In the genomic region with DNA sequence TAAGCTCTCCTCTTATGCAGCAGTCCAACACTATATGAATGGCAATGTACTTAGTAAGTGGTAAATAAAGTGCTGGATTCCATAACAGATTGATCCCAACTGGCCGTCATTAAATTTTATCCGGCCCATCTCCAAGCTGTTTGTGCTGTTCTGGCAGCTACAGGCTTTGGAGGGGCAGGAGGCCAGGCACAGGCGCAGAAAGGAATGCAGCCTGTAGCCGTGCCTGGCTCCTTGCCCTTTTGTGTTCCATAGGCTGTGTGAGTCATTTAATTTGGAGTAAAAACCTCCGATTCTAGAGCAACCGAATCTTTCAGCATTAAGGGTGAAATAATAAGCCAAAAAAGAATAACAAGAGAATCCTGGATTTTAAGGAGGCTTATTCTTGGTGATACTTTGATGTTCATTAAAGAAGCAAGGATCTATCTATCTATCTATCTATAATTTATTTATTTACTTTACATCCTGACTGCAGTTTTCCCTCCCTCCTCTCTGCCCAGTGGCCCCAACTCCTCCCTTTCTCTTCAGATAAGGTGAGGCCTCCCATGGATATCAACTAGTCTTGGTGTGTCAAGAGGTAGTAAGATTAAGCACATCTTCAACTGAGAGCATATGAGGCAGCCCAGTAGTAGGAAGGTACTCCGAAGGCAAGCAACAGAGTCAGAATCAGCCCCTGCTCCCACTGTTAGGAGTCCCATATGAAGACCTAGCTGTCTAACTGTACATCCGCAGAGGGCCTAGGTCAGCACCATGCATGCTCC, we compare ENCODE assay signal across 14 mouse cellular contexts. TPM values are rescaled to one million over a fixed set of nuclear protein-coding genes. Genes with fewer than 3 reads are reported as not detected.
DNase-seq lines count a peak whose midpoint lies in the region; ATAC-seq and TF ChIP-seq lines count a peak whose summit lies in the region.
"Had no signal": no experiment of that assay in that cellular context is flagged by ENCODE, and none has a peak within 500 bp of the region (broad histone marks: within the 10 kb centered on the region; RNA-seq: fewer than 3 reads in every experiment).

No protein-coding gene starts in this region.

- no peak overlapping the region for H3K27ac ChIP-seq in forebrain, embryonic 15.5 days (replicated peaks)
- no peak overlapping the region for H3K27ac ChIP-seq in forebrain, embryonic 12.5 days
- no peak overlapping the region; the same call in 1 of the 2 replicates for H3K27ac ChIP-seq in stomach, embryonic 16.5 days (ENCODE audit: low read length)
- H3K27ac ChIP-seq in stomach, postnatal 0 days (replicated peaks) = no peak overlapping the region
- H3K27ac ChIP-seq: embryonic facial prominence, embryonic 15.5 days; limb, embryonic 15.5 days had no signal

- TF ChIP-seq CTCF in stomach, postnatal 0 days (IDR thresholded peaks at IDR 0.05; ENCODE audit: low read depth) = no peak

- H3K4me1 ChIP-seq in forebrain, embryonic 15.5 days = no peaks in the 10 kb centered on the region
- H3K4me1 ChIP-seq in forebrain, embryonic 12.5 days = no peaks in the 10 kb centered on the region
- no peaks in the 10 kb centered on the region for H3K4me1 ChIP-seq in stomach, embryonic 16.5 days (ENCODE audit: control insufficient read depth, insufficient read depth, low read length)
- no peaks in the 10 kb centered on the region for H3K4me1 ChIP-seq in stomach, postnatal 0 days (replicated peaks; ENCODE audit: control insufficient read depth, insufficient read depth)
- H3K4me1 ChIP-seq: embryonic facial prominence, embryonic 15.5 days; limb, embryonic 15.5 days had no signal

- H3K36me3 ChIP-seq in forebrain, embryonic 15.5 days = no peaks in the 10 kb centered on the region
- H3K36me3 ChIP-seq in forebrain, embryonic 12.5 days (replicated peaks) = no peaks in the 10 kb centered on the region
- H3K36me3 ChIP-seq in stomach, embryonic 16.5 days (ENCODE audit: control insufficient read depth, insufficient read depth, low read length) = no peaks in the 10 kb centered on the region
- H3K36me3 ChIP-seq in stomach, postnatal 0 days (ENCODE audit: control insufficient read depth, insufficient read depth, low read length) = no peaks in the 10 kb centered on the region
- H3K36me3 ChIP-seq: embryonic facial prominence, embryonic 15.5 days; limb, embryonic 15.5 days had no signal

- no peak overlapping the region for H3K4me2 ChIP-seq in forebrain, embryonic 15.5 days (replicated peaks)
- no peak overlapping the region for H3K4me2 ChIP-seq in forebrain, embryonic 12.5 days
- H3K4me2 ChIP-seq in stomach, embryonic 16.5 days (ENCODE audit: low read depth, low read length) = no peak overlapping the region
- no peak overlapping the region for H3K4me2 ChIP-seq in stomach, postnatal 0 days (replicated peaks; ENCODE audit: low read depth)
- H3K4me2 ChIP-seq: embryonic facial prominence, embryonic 15.5 days; limb, embryonic 15.5 days; midbrain, embryonic 11.5 days had no signal

- H3K4me3 ChIP-seq in forebrain, embryonic 15.5 days = no peak overlapping the region
- no peak overlapping the region for H3K4me3 ChIP-seq in forebrain, embryonic 12.5 days (replicated peaks)
- H3K4me3 ChIP-seq in stomach, embryonic 16.5 days (replicated peaks; ENCODE audit: low read length) = no peak overlapping the region
- no peak overlapping the region for H3K4me3 ChIP-seq in stomach, postnatal 0 days (ENCODE audit: low read depth, low read length)
- H3K4me3 ChIP-seq: embryonic facial prominence, embryonic 15.5 days; limb, embryonic 15.5 days had no signal

- peak; percentile 32 for DNase-seq in left cerebral cortex, postnatal 4 days
- no peak for DNase-seq in left cerebral cortex, adult 18-20 months (ENCODE audit: low spot score in 2 of 2)
- no peak for DNase-seq in stomach, postnatal 0 days (ENCODE audit: low spot score)
- DNase-seq in testis, postnatal 10 days (ENCODE audit: low spot score) = no peak
- DNase-seq: adrenal gland, adult 8-10 months; thymus, postnatal 36 days had no signal

- no peak for TF ChIP-seq EP300 in stomach, postnatal 0 days (optimal IDR thresholded peaks at IDR 0.05)

- ATAC-seq in forebrain, embryonic 15.5 days (replicated peaks) = 0 out of 2 replicates have a peak, but pooled peaks have one; percentile 58
- ATAC-seq in forebrain, embryonic 12.5 days (ENCODE audit: low FRiP score) = no peak
- ATAC-seq in stomach, embryonic 16.5 days (ENCODE audit: insufficient read depth, low FRiP score) = peak; percentile 84
- ATAC-seq in stomach, postnatal 0 days (ENCODE audit: low FRiP score, low TSS enrichment) = no peak
- ATAC-seq: hindbrain, embryonic 16.5 days had no signal

- intact Hi-C loops in left cerebral cortex, postnatal 4 days (cut with DNase I) = no loop called here

- no peak overlapping the region for H3K9ac ChIP-seq in forebrain, embryonic 15.5 days (replicated peaks)
- H3K9ac ChIP-seq in forebrain, embryonic 12.5 days = no peak overlapping the region
- H3K9ac ChIP-seq in stomach, embryonic 16.5 days (ENCODE audit: low read length) = no peak overlapping the region
- H3K9ac ChIP-seq in stomach, postnatal 0 days (ENCODE audit: low read length) = no peak overlapping the region
- H3K9ac ChIP-seq: embryonic facial prominence, embryonic 15.5 days; limb, embryonic 15.5 days had no signal

- no peaks in the 10 kb centered on the region for H3K27me3 ChIP-seq in forebrain, embryonic 15.5 days
- H3K27me3 ChIP-seq in forebrain, embryonic 12.5 days = no peaks in the 10 kb centered on the region
- no peaks in the 10 kb centered on the region for H3K27me3 ChIP-seq in stomach, embryonic 16.5 days (ENCODE audit: control insufficient read depth, insufficient read depth, low read length)
- H3K27me3 ChIP-seq in stomach, postnatal 0 days (ENCODE audit: control insufficient read depth, insufficient read depth, low read length) = no peaks in the 10 kb centered on the region
- H3K27me3 ChIP-seq: CH12.LX; embryonic facial prominence, embryonic 15.5 days; limb, embryonic 15.5 days had no signal

- WGBS in forebrain, embryonic 15.5 days = 50% methylated on average over 8 of the region's 8 CpGs
- 78% methylated on average over 8 of the region's 8 CpGs for WGBS in forebrain, embryonic 12.5 days
- WGBS in stomach, embryonic 16.5 days = 50% methylated on average over 8 of the region's 8 CpGs
- 49% methylated on average over 8 of the region's 8 CpGs for WGBS in stomach, postnatal 0 days

- H3K9me3 ChIP-seq in forebrain, embryonic 15.5 days = no peaks in the 10 kb centered on the region
- H3K9me3 ChIP-seq in forebrain, embryonic 12.5 days = no peaks in the 10 kb centered on the region
- no peaks in the 10 kb centered on the region for H3K9me3 ChIP-seq in stomach, embryonic 16.5 days (replicated peaks; ENCODE audit: control insufficient read depth, low read length)
- H3K9me3 ChIP-seq in stomach, postnatal 0 days (ENCODE audit: control insufficient read depth, low read length) = no peaks in the 10 kb centered on the region
- H3K9me3 ChIP-seq: embryonic facial prominence, embryonic 15.5 days; limb, embryonic 15.5 days had no signal

RNA-seq across cellular contexts. Expression of a gene that starts 14.3 kb away (rescaled TPM):
- polyA plus RNA-seq in forebrain, embryonic 15.5 days (2015; fragmentation: Nextera tagmentation; extraction: Ambion mirVana) = 11.4 and 11.9 TPM in 2 replicates
- polyA plus RNA-seq in forebrain, embryonic 12.5 days (2016; fragmentation: Nextera tagmentation; extraction: Ambion mirVana) = 9.2 and 9.5 TPM in 2 replicates
- 10 to 100 TPM; 13.3 to 14.8 TPM for total RNA-seq in left cerebral cortex, postnatal 4 days (2021)
- 10 to 100 TPM; 15.9 to 18.6 TPM for total RNA-seq in left cerebral cortex, adult 18-20 months (2021)
- 12.5 and 15.2 TPM in 2 replicates for polyA plus RNA-seq in stomach, embryonic 16.5 days (2015; fragmentation: Nextera tagmentation; extraction: Ambion mirVana)
- polyA plus RNA-seq in stomach, postnatal 0 days (2015; fragmentation: Nextera tagmentation; extraction: Ambion mirVana) = 11.5 and 12.1 TPM in 2 replicates

Comparison
In these comparisons a context has a peak if more than half of its experiments do, and no peak if none do; other contexts are left out.
1. ATAC-seq: peak in forebrain, embryonic 15.5 days (single experiment) and stomach, embryonic 16.5 days (single experiment); none in forebrain, embryonic 12.5 days (single experiment) and stomach, postnatal 0 days (single experiment).